Mouse (Mus musculus): ENCODE measurements around the gene Cfap54.

GRCm38 (mm10) chr10:93121262-93121860 is 39.9 kb upstream of the Cfap54 start:
- no peak for TF ChIP-seq CTCF (IDR thresholded peaks at IDR 0.05; ENCODE audit: extremely low read depth, insufficient read depth, insufficient read length, insufficient replicate concordance)
- no peak for TF ChIP-seq POLR2A (IDR thresholded peaks at IDR 0.05; ENCODE audit: low read depth, low read length)

Measured in spleen, adult 2 months (tissue).